Mouse (Mus musculus): ENCODE results near the gene Rtl6.

The Rtl6 gene

DNA sequence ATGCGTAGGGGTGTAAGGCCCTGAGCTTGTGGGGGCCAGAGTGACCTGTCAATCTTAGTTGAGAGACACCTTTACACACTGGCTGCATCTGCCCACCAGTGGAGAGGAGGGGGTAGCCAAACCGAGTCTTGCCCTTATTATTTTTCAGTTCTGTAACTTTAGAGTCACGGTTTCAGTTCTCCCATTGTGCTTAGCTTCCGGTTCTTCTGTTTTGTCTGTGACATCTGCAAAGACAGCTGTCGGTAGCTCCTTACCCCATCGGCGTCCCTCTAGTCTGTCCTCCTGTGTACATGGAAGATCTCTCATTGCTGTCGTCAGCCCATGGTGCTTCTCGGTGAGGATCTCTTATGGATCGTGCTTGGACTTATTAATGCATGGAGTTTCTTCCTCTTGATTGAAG lies 20.5 kb downstream of the Rtl6 start:
- no peak for DNase-seq (ENCODE audit: low spot score)

- DNase-seq (ENCODE audit: low spot score) = no peak
These were observed 21.0 kb downstream of the Rtl6 start for GRCm38 (mm10) chr15:84536611-84537010.

DNA sequence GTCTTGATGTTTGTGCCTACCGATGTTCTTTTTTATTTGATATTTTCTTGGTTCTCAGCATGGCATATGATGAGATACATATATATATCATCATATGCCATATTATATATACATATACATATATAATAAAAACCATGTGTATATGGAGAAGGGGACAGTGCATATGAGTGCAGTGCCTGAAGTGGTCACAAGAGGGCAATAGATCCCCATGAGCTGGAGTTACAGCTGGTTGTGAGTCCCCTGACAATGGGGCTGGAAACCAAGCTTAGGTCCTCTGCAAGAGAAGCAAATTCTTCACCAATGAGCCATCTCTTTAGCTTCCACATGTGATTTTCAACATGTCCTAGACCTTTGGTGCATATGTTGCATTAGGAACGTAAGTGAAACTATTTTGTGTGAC lies 21.7 kb downstream of the Rtl6 start:
- peak; percentile 13 for DNase-seq (ENCODE audit: low spot score)

- DNase-seq (ENCODE audit: low spot score) = no peak
These were observed 25.4 kb downstream of the Rtl6 start for GRCm38 (mm10) chr15:84532211-84532610.

- no peak for DNase-seq (ENCODE audit: low spot score)
These were observed 26.1 kb downstream of the Rtl6 start for GRCm38 (mm10) chr15:84531535-84531934.

DNA sequence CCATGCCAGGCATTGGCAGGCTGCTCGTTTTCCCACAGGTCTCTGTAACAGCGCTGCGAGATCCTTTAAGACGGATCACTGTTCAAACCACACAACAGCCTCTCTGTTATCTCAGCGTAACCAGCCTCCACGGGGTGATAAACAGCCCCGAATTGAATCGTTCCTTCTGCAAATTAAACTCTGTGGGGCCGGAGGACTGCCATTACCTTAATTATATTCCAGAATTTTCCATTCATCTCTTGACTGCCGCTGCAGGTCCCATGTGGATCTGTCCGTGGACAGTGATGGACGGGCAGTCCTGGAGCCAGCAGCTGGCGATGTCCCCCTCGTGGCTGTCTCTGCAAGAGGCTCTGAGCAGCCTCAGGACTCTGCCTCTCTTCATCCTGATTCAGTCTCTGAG lies 30.7 kb downstream of the Rtl6 start:
- DNase-seq (ENCODE audit: low spot score) = no peak

GRCm38 (mm10) chr15:84525222-84525883 lies 32.3 kb downstream of the Rtl6 start:
- no peak for DNase-seq (ENCODE audit: low spot score)

- DNase-seq (ENCODE audit: low spot score) = no peak
These were observed 34.5 kb downstream of the Rtl6 start for GRCm38 (mm10) chr15:84522953-84523689.

DNA sequence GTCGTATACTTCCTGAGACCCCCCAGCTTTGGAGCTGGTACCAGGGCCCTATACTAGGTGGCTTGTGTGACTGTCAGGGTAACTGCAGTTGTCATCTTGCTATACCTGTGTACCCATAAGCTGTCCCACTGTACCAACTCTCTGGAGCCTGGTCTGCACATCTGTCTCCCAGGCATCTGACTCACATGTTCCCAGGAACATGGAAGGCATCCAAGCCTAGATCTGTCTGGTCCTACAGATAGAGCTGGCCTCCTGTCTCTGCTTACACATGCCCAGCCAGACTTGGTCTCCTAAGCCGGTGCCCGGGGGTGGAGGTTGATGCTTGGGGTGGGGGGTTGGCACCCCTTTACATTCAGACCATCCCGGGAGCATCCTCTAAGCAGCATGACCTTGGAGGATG lies 36.1 kb downstream of the Rtl6 start:
- DNase-seq (ENCODE audit: low spot score) = no peak

- DNase-seq (ENCODE audit: low spot score) = no peak
These were observed 39.1 kb downstream of the Rtl6 start for GRCm38 (mm10) chr15:84518540-84518939.

DNA sequence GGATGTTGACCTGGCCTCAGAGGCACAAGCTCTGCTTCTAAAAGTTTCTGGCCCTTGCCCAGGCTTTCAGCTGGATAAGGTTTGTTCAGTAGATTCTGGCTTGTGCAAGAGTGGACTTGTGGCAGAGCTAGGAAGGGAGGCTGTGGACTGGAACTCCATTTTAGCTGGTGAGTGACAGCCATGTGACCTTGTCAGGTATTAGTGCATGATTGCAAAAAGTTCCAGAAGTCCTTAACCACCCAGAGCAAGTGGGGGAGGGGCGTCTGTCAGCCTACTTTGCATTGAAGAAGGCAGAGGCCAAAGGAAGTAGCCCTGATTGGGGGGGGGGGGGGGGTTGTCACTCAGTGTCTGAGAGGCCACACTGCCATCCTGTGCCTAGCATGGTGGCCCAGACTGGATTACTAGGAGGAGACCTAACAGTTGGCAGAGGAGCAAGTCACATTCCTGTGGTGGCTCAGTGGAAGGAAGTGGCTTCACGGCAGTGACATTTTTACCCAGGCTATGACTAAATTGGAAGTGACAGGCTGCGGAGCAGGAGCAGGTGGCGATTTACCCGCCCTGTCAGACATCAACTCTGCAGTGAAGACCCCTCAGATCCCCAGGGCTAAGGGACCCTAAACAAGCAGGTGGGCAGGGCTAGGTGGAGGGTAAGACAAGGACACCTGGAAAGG lies 44.9 kb downstream of the Rtl6 start:
- DNase-seq (ENCODE audit: low spot score) = no peak

GRCm38 (mm10) chr15:84509981-84510380 lies 47.6 kb downstream of the Rtl6 start:
- no peak for DNase-seq (ENCODE audit: low spot score)

GRCm38 (mm10) chr15:84509161-84509560 lies 48.5 kb downstream of the Rtl6 start:
- no peak for DNase-seq (ENCODE audit: low spot score)

DNA sequence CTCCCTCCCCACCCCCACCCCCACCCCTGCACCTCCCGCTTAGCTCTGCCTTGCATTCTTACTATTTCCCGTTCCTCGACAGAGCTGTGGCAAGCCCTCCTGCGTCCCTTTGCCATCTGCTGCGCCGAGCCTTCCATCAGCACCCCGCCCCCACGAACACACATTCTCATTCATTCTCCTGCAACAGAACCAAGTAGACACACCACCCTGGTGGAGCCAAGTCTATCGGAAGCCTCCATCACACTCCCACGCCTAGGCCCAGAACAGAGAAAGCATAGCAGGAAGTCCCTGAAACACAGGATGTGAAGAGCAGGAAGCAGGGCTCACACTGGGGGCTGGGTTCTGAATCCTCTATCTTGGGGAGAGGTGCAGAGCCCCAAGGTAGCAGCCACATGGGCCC lies 51.6 kb downstream of the Rtl6 start:
- no peak for DNase-seq (ENCODE audit: low spot score)

DNA sequence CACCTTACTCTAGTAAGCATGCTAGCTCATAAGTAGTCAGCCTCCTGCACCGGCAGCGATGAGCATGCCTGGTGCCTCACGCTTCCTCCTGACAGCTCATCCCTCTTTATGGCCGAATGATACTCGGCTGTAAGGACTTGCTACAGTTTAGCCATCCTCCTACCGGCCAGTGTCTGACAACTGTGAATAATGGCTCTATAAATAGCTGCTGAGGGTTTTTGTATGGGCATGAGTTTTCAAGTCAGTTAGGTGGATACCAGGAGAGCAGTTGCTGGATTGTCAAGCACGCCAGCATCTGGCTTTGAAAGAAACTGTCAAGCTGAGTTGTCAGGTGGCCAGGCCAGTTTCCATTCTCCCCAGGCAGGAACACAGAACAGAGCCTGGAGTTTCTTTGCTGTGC lies 52.7 kb downstream of the Rtl6 start:
- DNase-seq (ENCODE audit: low spot score) = no peak
